Mouse (Mus musculus) regulatory T cell (primary cell): ENCODE measurements around the gene Qdpr.

Experiments used
- in situ Hi-C: fragments of 300-600 bp; cut with MboI, MseI; formaldehyde crosslinking; loops from one replicate; pipeline ENCODE4 v1.15.1; 2025; ENCODE audit warnings: high pct_unique_total_duplicates

Qdpr gene

GRCm38 (mm10) chr5:45416478-45416877 is 33.6 kb downstream of the Qdpr start:
- in situ Hi-C loops = no loop called here

- in situ Hi-C loops = loop anchor here (10.0 kb wide), 1 partner anchor 1121 kb away; no protein-coding TSS in a partner anchor
Measured at GRCm38 (mm10) chr5:45406129-45406528, 43.9 kb downstream of the Qdpr start.

- in situ Hi-C loops = loop anchor here (10.0 kb wide), 1 partner anchor 1118 kb away; no protein-coding TSS in a partner anchor
Measured at GRCm38 (mm10) chr5:45402632-45403031, 47.4 kb downstream of the Qdpr start.

- in situ Hi-C loops = no loop called here
Measured at GRCm38 (mm10) chr5:45384034-45384812, 65.8 kb downstream of the Qdpr start.
